Mouse (Mus musculus): Measurements from ENCODE around the gene Srsf1. TPM values are rescaled to one million over a fixed set of nuclear protein-coding genes. Genes with fewer than 3 reads are reported as not detected.

Srsf1 gene
- polyA plus RNA-seq, 1 experiment from 2014 or later: 149 TPM

- Histone ChIP-seq H3K27ac (no peak overlapping the region), H3K9ac (no peak overlapping the region), H3K27me3 (no peaks in the 10 kb centered on the region), H3K9me3 (replicated peaks) (no peaks in the 10 kb centered on the region), H3K4me2 (no peak overlapping the region), H3K4me3 (no peak overlapping the region), H3K4me1 (replicated peaks) (peaks cover 26% of the 10 kb centered on the region), H3K36me3 (peaks cover 68% of the 10 kb centered on the region)
- no peak for ATAC-seq (replicated peaks; ENCODE audit: insufficient number of reproducible peaks, insufficient read depth, low FRiP score, low read depth)
- WGBS: 33% methylated on average over 1 of the region's 1 CpGs
Measured at GRCm38 (mm10) chr11:88076394-88076793, 29.2 kb downstream of the Srsf1 start.

GRCm38 (mm10) chr11:88083699-88084098, 36.5 kb downstream of the Srsf1 start:
- peaks cover 15% of the 10 kb centered on the region for H3K4me1 ChIP-seq (replicated peaks)
- H3K9me3 ChIP-seq (replicated peaks): no peaks in the 10 kb centered on the region
- no peak overlapping the region for H3K27ac ChIP-seq
- no peak overlapping the region for H3K4me2 ChIP-seq
- no peak overlapping the region for H3K4me3 ChIP-seq
- H3K27me3 ChIP-seq: no peaks in the 10 kb centered on the region
- H3K36me3 ChIP-seq: peaks cover 49% of the 10 kb centered on the region
- 58% methylated on average over 6 of the region's 6 CpGs for WGBS
- ATAC-seq (replicated peaks; ENCODE audit: insufficient number of reproducible peaks, insufficient read depth, low FRiP score, low read depth): no peak
- no peak overlapping the region for H3K9ac ChIP-seq

- H3K4me3 ChIP-seq: peak overlapping the region; percentile 47
- peaks cover 15% of the 10 kb centered on the region for H3K4me1 ChIP-seq (replicated peaks)
- H3K4me2 ChIP-seq: peak overlapping the region; percentile 78
- peak overlapping the region; percentile 32 for H3K9ac ChIP-seq
- peaks cover 19% of the 10 kb centered on the region for H3K36me3 ChIP-seq
- WGBS: 4% methylated on average over 25 of the region's 25 CpGs
- H3K9me3 ChIP-seq (replicated peaks): no peaks in the 10 kb centered on the region
- no peaks in the 10 kb centered on the region for H3K27me3 ChIP-seq
- peak overlapping the region; percentile 72 for H3K27ac ChIP-seq
- ATAC-seq (replicated peaks; ENCODE audit: insufficient number of reproducible peaks, insufficient read depth, low FRiP score, low read depth): peak; percentile 94
Measured at GRCm38 (mm10) chr11:88086737-88087627, 39.8 kb downstream of the Srsf1 start.

GRCm38 (mm10) chr11:88089150-88089549, 42.0 kb downstream of the Srsf1 start:
- no peak overlapping the region for H3K4me2 ChIP-seq
- 49% methylated on average over 5 of the region's 5 CpGs for WGBS
- no peak overlapping the region for H3K9ac ChIP-seq
- no peaks in the 10 kb centered on the region for H3K9me3 ChIP-seq (replicated peaks)
- ATAC-seq (replicated peaks; ENCODE audit: insufficient number of reproducible peaks, insufficient read depth, low FRiP score, low read depth): no peak
- peaks cover 15% of the 10 kb centered on the region for H3K4me1 ChIP-seq (replicated peaks)
- no peaks in the 10 kb centered on the region for H3K27me3 ChIP-seq
- no peak overlapping the region for H3K27ac ChIP-seq
- H3K36me3 ChIP-seq: peaks cover 5% of the 10 kb centered on the region; the same call in 1 of the 2 replicates
- no peak overlapping the region for H3K4me3 ChIP-seq

GRCm38 (mm10) chr11:88090293-88090692, 43.1 kb downstream of the Srsf1 start:
- H3K4me1 ChIP-seq (replicated peaks): peaks cover 15% of the 10 kb centered on the region
- H3K4me2 ChIP-seq: no peak overlapping the region
- H3K36me3 ChIP-seq: no peaks in the 10 kb centered on the region
- H3K9me3 ChIP-seq (replicated peaks): no peaks in the 10 kb centered on the region
- ATAC-seq (replicated peaks; ENCODE audit: insufficient number of reproducible peaks, insufficient read depth, low FRiP score, low read depth): no peak
- H3K4me3 ChIP-seq: no peak overlapping the region
- no peak overlapping the region for H3K9ac ChIP-seq
- H3K27me3 ChIP-seq: no peaks in the 10 kb centered on the region
- 71% methylated on average over 5 of the region's 5 CpGs for WGBS
- H3K27ac ChIP-seq: no peak overlapping the region

- no peak for ATAC-seq (replicated peaks; ENCODE audit: insufficient number of reproducible peaks, insufficient read depth, low FRiP score, low read depth)
- WGBS: 43% methylated on average over 1 of the region's 1 CpGs
- H3K9ac ChIP-seq: no peak overlapping the region
- H3K36me3 ChIP-seq: no peaks in the 10 kb centered on the region
- no peaks in the 10 kb centered on the region for H3K27me3 ChIP-seq
- H3K27ac ChIP-seq: no peak overlapping the region
- H3K9me3 ChIP-seq (replicated peaks): no peaks in the 10 kb centered on the region
- no peak overlapping the region for H3K4me2 ChIP-seq
- no peak overlapping the region for H3K4me3 ChIP-seq
- H3K4me1 ChIP-seq (replicated peaks): peaks cover 12% of the 10 kb centered on the region
Measured at GRCm38 (mm10) chr11:88091949-88092348, 44.8 kb downstream of the Srsf1 start.

GRCm38 (mm10) chr11:88097173-88097572, 50.0 kb downstream of the Srsf1 start:
- Histone ChIP-seq H3K9me3 (replicated peaks) (no peaks in the 10 kb centered on the region), H3K27me3 (no peaks in the 10 kb centered on the region), H3K4me2 (0 out of 2 replicates have a peak overlapping the region, but pooled peaks have one; percentile 6), H3K27ac (0 out of 2 replicates have a peak overlapping the region, but pooled peaks have one; percentile 17), H3K36me3 (no peaks in the 10 kb centered on the region), H3K4me3 (no peak overlapping the region), H3K9ac (peak overlapping the region; percentile 34; the same call in 1 of the 2 replicates), H3K4me1 (replicated peaks) (peaks cover 34% of the 10 kb centered on the region)
- 16% methylated on average over 4 of the region's 4 CpGs for WGBS
- no peak for ATAC-seq (replicated peaks; ENCODE audit: insufficient number of reproducible peaks, insufficient read depth, low FRiP score, low read depth)

- H3K4me3 ChIP-seq: peak within 1 kb of the TSS; percentile 88
- peak within 1 kb of the TSS; percentile 94 for H3K27ac ChIP-seq
- H3K4me2 ChIP-seq: peak within 1 kb of the TSS; percentile 96
- no peaks in the 10 kb centered on the region for H3K27me3 ChIP-seq
- WGBS: 19% methylated on average over 17 of the region's 17 CpGs
- H3K9ac ChIP-seq: peak within 1 kb of the TSS; percentile 94
- peaks cover 37% of the 10 kb centered on the region for H3K4me1 ChIP-seq (replicated peaks)
- H3K36me3 ChIP-seq: no peaks in the 10 kb centered on the region
- no peak for ATAC-seq (replicated peaks; ENCODE audit: insufficient number of reproducible peaks, insufficient read depth, low FRiP score, low read depth)
- H3K9me3 ChIP-seq (replicated peaks): no peaks in the 10 kb centered on the region
Measured at GRCm38 (mm10) chr11:88098021-88098729, 51.0 kb downstream of the Srsf1 start, which contains the start of gene Cuedc1. Gene Cuedc1 (plus strand): TSS chr11:88098058.

- H3K27ac ChIP-seq: peak overlapping the region; percentile 94
- peak overlapping the region; percentile 94 for H3K9ac ChIP-seq
- no peaks in the 10 kb centered on the region for H3K27me3 ChIP-seq
- under 1% methylated on average over 90 of the region's 95 CpGs for WGBS
- H3K4me2 ChIP-seq: peak overlapping the region; percentile 96
- peaks cover 39% of the 10 kb centered on the region for H3K4me1 ChIP-seq (replicated peaks)
- H3K36me3 ChIP-seq: no peaks in the 10 kb centered on the region
- H3K4me3 ChIP-seq: peak overlapping the region; percentile 88
- no peaks in the 10 kb centered on the region for H3K9me3 ChIP-seq (replicated peaks)
- peak; percentile 53 for ATAC-seq (replicated peaks; ENCODE audit: insufficient number of reproducible peaks, insufficient read depth, low FRiP score, low read depth)
Measured at GRCm38 (mm10) chr11:88098787-88099598, 51.8 kb downstream of the Srsf1 start.

- Histone ChIP-seq H3K4me1 (replicated peaks) (peaks cover 39% of the 10 kb centered on the region), H3K4me3 (peak overlapping the region; percentile 88), H3K9ac (peak overlapping the region; percentile 94), H3K27me3 (no peaks in the 10 kb centered on the region), H3K9me3 (replicated peaks) (no peaks in the 10 kb centered on the region), H3K27ac (peak overlapping the region; percentile 94), H3K4me2 (peak overlapping the region; percentile 96), H3K36me3 (no peaks in the 10 kb centered on the region)
- ATAC-seq (replicated peaks; ENCODE audit: insufficient number of reproducible peaks, insufficient read depth, low FRiP score, low read depth): peak; percentile 63
- WGBS: under 1% methylated on average over 38 of the region's 38 CpGs
Measured at GRCm38 (mm10) chr11:88099599-88100023, 52.4 kb downstream of the Srsf1 start.
